Mouse (Mus musculus): ENCODE results near the gene Ralgapa2. TPM values are rescaled to one million over a fixed set of nuclear protein-coding genes. Genes with fewer than 3 reads are reported as not detected.

Gene Ralgapa2
- polyA plus RNA-seq, 1 experiment from 2014 or later: 11.8 TPM

- Histone ChIP-seq H3K27ac (ENCODE audit: low read depth, low read length) (no peak overlapping the region), H3K4me1 (replicated peaks; ENCODE audit: control insufficient read depth, insufficient read depth, low read length) (peaks cover 9% of the 10 kb centered on the region), H3K36me3 (ENCODE audit: control insufficient read depth, insufficient read depth, low read length) (no peaks in the 10 kb centered on the region), H3K9ac (ENCODE audit: low read length) (no peak overlapping the region), H3K9me3 (ENCODE audit: control insufficient read depth, low read length) (no peaks in the 10 kb centered on the region), H3K27me3 (ENCODE audit: control insufficient read depth, insufficient read depth, low read length) (no peaks in the 10 kb centered on the region), H3K4me3 (ENCODE audit: low read depth, low read length) (no peak overlapping the region), H3K4me2 (ENCODE audit: low read depth, low read length, severe bottlenecking) (no peak overlapping the region)
- no peak for DNase-seq (ENCODE audit: low spot score)
- ATAC-seq (replicated peaks; ENCODE audit: low FRiP score): no peak
- WGBS: 82% methylated on average over 9 of the region's 9 CpGs
These were observed 218.6 kb downstream of the Ralgapa2 start for GRCm38 (mm10) chr2:146293538-146293937.

DNA sequence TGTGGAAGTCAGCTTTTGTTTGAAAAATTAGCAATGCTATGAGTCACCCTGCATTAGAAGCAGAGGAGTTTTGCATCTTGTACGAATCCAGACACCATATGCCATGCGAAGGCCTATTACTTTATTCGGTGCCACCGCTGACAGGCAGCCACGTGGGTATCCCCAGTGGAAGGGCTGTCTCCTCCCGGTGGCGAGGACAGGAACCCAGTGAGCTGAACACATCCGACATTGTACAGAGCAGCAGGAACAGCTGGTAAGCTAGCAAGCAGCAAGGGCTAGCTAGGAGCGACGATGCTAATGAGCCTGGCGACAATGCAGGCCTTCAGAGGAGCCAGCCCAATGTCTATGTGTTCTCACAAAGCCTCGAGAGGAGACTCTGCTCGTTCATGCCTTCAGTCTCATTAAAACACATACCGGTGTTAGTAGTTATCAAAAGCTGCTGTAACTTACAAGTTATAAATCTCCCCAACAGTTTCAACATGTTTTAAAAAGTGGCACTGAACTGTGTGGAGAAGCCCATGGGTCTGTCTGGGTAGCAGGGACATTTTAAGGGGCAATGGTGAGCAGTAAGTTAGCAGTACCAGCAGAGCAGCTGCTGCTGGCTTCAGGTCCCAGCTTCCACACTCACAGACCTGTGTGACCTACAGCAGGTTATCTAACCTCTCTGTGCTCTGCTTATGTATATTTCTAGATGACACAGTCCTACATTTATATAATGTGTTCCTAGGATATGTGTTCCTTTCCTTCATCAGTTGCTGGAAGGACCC is 221.1 kb downstream of the Ralgapa2 start:
- peak; percentile 84 for DNase-seq (ENCODE audit: low spot score)
- H3K4me2 ChIP-seq (ENCODE audit: low read depth, low read length, severe bottlenecking): no peak overlapping the region
- peak; percentile 96 for ATAC-seq (replicated peaks; ENCODE audit: low FRiP score)
- H3K27ac ChIP-seq (ENCODE audit: low read depth, low read length): peak overlapping the region; percentile 87
- 15% methylated on average over 14 of the region's 14 CpGs for WGBS
- peaks cover 9% of the 10 kb centered on the region for H3K4me1 ChIP-seq (replicated peaks; ENCODE audit: control insufficient read depth, insufficient read depth, low read length)
- H3K4me3 ChIP-seq (ENCODE audit: low read depth, low read length): no peak overlapping the region
- no peaks in the 10 kb centered on the region for H3K9me3 ChIP-seq (ENCODE audit: control insufficient read depth, low read length)
- no peaks in the 10 kb centered on the region for H3K27me3 ChIP-seq (ENCODE audit: control insufficient read depth, insufficient read depth, low read length)
- H3K36me3 ChIP-seq (ENCODE audit: control insufficient read depth, insufficient read depth, low read length): no peaks in the 10 kb centered on the region
- no peak overlapping the region for H3K9ac ChIP-seq (ENCODE audit: low read length)

- Histone ChIP-seq H3K36me3 (ENCODE audit: control insufficient read depth, insufficient read depth, low read length) (no peaks in the 10 kb centered on the region), H3K9ac (ENCODE audit: low read length) (no peak overlapping the region), H3K4me2 (ENCODE audit: low read depth, low read length, severe bottlenecking) (no peak overlapping the region), H3K4me1 (replicated peaks; ENCODE audit: control insufficient read depth, insufficient read depth, low read length) (peaks cover 9% of the 10 kb centered on the region), H3K27me3 (ENCODE audit: control insufficient read depth, insufficient read depth, low read length) (no peaks in the 10 kb centered on the region), H3K4me3 (ENCODE audit: low read depth, low read length) (no peak overlapping the region), H3K27ac (ENCODE audit: low read depth, low read length) (peak overlapping the region; percentile 87; the same call in 1 of the 2 replicates), H3K9me3 (ENCODE audit: control insufficient read depth, low read length) (no peaks in the 10 kb centered on the region)
- no peak for ATAC-seq (replicated peaks; ENCODE audit: low FRiP score)
- 81% methylated on average over 6 of the region's 6 CpGs for WGBS
- DNase-seq (ENCODE audit: low spot score): no peak
These were observed 221.8 kb downstream of the Ralgapa2 start for GRCm38 (mm10) chr2:146290366-146290765.

DNA sequence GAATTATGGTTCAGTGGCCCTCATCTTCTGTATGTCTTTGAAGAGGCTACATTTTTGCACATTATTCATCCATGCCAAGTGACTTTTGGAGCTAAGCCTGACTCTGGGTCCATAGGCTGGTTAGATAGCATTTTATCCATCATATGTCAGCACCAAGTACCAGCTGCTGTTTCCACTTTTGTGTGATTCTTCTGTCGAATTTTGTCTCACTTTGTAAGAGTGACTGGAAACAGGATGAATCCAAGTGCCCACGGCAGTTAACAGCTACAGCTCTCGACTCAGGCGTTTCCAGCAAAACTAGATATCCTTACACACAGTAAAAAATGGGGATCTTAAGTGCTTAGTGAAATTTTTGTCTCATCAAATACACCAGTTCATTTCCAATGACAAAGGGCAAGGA is 222.8 kb downstream of the Ralgapa2 start:
- 89% methylated on average over 4 of the region's 4 CpGs for whole genome bisulfite sequencing
- no peak overlapping the region for H3K4me3 ChIP-seq (ENCODE audit: low read depth, low read length)
- no peak for DNase-seq (ENCODE audit: low spot score)
- H3K9me3 ChIP-seq (ENCODE audit: control insufficient read depth, low read length): no peaks in the 10 kb centered on the region
- H3K4me1 ChIP-seq (replicated peaks; ENCODE audit: control insufficient read depth, insufficient read depth, low read length): peaks cover 9% of the 10 kb centered on the region
- no peak overlapping the region for H3K27ac ChIP-seq (ENCODE audit: low read depth, low read length)
- H3K36me3 ChIP-seq (ENCODE audit: control insufficient read depth, insufficient read depth, low read length): no peaks in the 10 kb centered on the region
- H3K4me2 ChIP-seq (ENCODE audit: low read depth, low read length, severe bottlenecking): no peak overlapping the region
- no peak overlapping the region for H3K9ac ChIP-seq (ENCODE audit: low read length)
- no peak for ATAC-seq (replicated peaks; ENCODE audit: low FRiP score)
- H3K27me3 ChIP-seq (ENCODE audit: control insufficient read depth, insufficient read depth, low read length): no peaks in the 10 kb centered on the region

GRCm38 (mm10) chr2:146288326-146288725 is 223.8 kb downstream of the Ralgapa2 start:
- no peak for ATAC-seq (replicated peaks; ENCODE audit: low FRiP score)
- no peak overlapping the region for H3K27ac ChIP-seq (ENCODE audit: low read depth, low read length)

GRCm38 (mm10) chr2:146287531-146287930 is 224.6 kb downstream of the Ralgapa2 start:
- H3K36me3 ChIP-seq (ENCODE audit: control insufficient read depth, insufficient read depth, low read length): no peaks in the 10 kb centered on the region
- no peak overlapping the region for H3K4me2 ChIP-seq (ENCODE audit: low read depth, low read length, severe bottlenecking)
- peaks cover 9% of the 10 kb centered on the region for H3K4me1 ChIP-seq (replicated peaks; ENCODE audit: control insufficient read depth, insufficient read depth, low read length)
- H3K4me3 ChIP-seq (ENCODE audit: low read depth, low read length): no peak overlapping the region
- no peak for DNase-seq (ENCODE audit: low spot score)
- no peak overlapping the region for H3K27ac ChIP-seq (ENCODE audit: low read depth, low read length)
- ATAC-seq (replicated peaks; ENCODE audit: low FRiP score): peak; percentile 12; the same call in 1 of the 2 replicates
- WGBS: 58% methylated on average over 6 of the region's 6 CpGs
- no peaks in the 10 kb centered on the region for H3K27me3 ChIP-seq (ENCODE audit: control insufficient read depth, insufficient read depth, low read length)
- no peak overlapping the region for H3K9ac ChIP-seq (ENCODE audit: low read length)
- H3K9me3 ChIP-seq (ENCODE audit: control insufficient read depth, low read length): no peaks in the 10 kb centered on the region

More at GRCm38 (mm10) chr2:146288326-146288725, 223.8 kb downstream of the Ralgapa2 start:
- no peak overlapping the region for H3K4me2 ChIP-seq (ENCODE audit: low read depth, low read length, severe bottlenecking)
- H3K9me3 ChIP-seq (ENCODE audit: control insufficient read depth, low read length): no peaks in the 10 kb centered on the region
- no peaks in the 10 kb centered on the region for H3K27me3 ChIP-seq (ENCODE audit: control insufficient read depth, insufficient read depth, low read length)
- H3K36me3 ChIP-seq (ENCODE audit: control insufficient read depth, insufficient read depth, low read length): no peaks in the 10 kb centered on the region
- no peak for DNase-seq (ENCODE audit: low spot score)
- no peak overlapping the region for H3K4me3 ChIP-seq (ENCODE audit: low read depth, low read length)
- 88% methylated on average over 1 of the region's 1 CpGs for WGBS
- peaks cover 9% of the 10 kb centered on the region for H3K4me1 ChIP-seq (replicated peaks; ENCODE audit: control insufficient read depth, insufficient read depth, low read length)
- no peak overlapping the region for H3K9ac ChIP-seq (ENCODE audit: low read length)

- Histone ChIP-seq H3K4me3 (ENCODE audit: low read depth, low read length) (no peak overlapping the region), H3K36me3 (ENCODE audit: control insufficient read depth, insufficient read depth, low read length) (no peaks in the 10 kb centered on the region), H3K27me3 (ENCODE audit: control insufficient read depth, insufficient read depth, low read length) (no peaks in the 10 kb centered on the region), H3K9ac (ENCODE audit: low read length) (no peak overlapping the region), H3K4me2 (ENCODE audit: low read depth, low read length, severe bottlenecking) (no peak overlapping the region), H3K27ac (ENCODE audit: low read depth, low read length) (no peak overlapping the region), H3K4me1 (replicated peaks; ENCODE audit: control insufficient read depth, insufficient read depth, low read length) (peaks cover 25% of the 10 kb centered on the region), H3K9me3 (ENCODE audit: control insufficient read depth, low read length) (no peaks in the 10 kb centered on the region)
- WGBS: 51% methylated on average over 6 of the region's 6 CpGs
- ATAC-seq (replicated peaks; ENCODE audit: low FRiP score): no peak
- DNase-seq (ENCODE audit: low spot score): no peak
These were observed 230.8 kb downstream of the Ralgapa2 start for GRCm38 (mm10) chr2:146281346-146281745.

- no peak overlapping the region for H3K4me2 ChIP-seq (ENCODE audit: low read depth, low read length, severe bottlenecking)
- H3K4me1 ChIP-seq (replicated peaks; ENCODE audit: control insufficient read depth, insufficient read depth, low read length): peaks cover 25% of the 10 kb centered on the region
- no peaks in the 10 kb centered on the region for H3K9me3 ChIP-seq (ENCODE audit: control insufficient read depth, low read length)
- WGBS: 35% methylated on average over 1 of the region's 1 CpGs
- no peak overlapping the region for H3K27ac ChIP-seq (ENCODE audit: low read depth, low read length)
- no peak overlapping the region for H3K4me3 ChIP-seq (ENCODE audit: low read depth, low read length)
- DNase-seq (ENCODE audit: low spot score) (no peak), ATAC-seq (replicated peaks; ENCODE audit: low FRiP score) (0 out of 2 replicates have a peak, but pooled peaks have one; percentile 31)
- H3K9ac ChIP-seq (ENCODE audit: low read length): no peak overlapping the region
- no peaks in the 10 kb centered on the region for H3K27me3 ChIP-seq (ENCODE audit: control insufficient read depth, insufficient read depth, low read length)
- no peaks in the 10 kb centered on the region for H3K36me3 ChIP-seq (ENCODE audit: control insufficient read depth, insufficient read depth, low read length)
These were observed 231.2 kb downstream of the Ralgapa2 start for GRCm38 (mm10) chr2:146280921-146281274.
